Mouse (Mus musculus) thymus, postnatal 0 days (tissue): ENCODE results near the gene Cxcl17. TPM values are rescaled to one million over a fixed set of nuclear protein-coding genes. Genes with fewer than 3 reads are reported as not detected.
"Not testable (repeated sequence)": the region's sequence is repeated elsewhere in the genome, so short reads cannot be mapped to it uniquely, and the experiment has no call there.

Experiments used
- DNase-seq: peaks from one replicate; pipeline ENCODE4 v3.0.0-alpha.2; 2015; ENCODE audit warnings: low spot score
- polyA plus RNA-seq: library from polyadenylated mRNA; unstranded; fragments of >200 nt; fragmentation: Nextera tagmentation; extraction: Ambion mirVana; gene quantifications from 2 replicates; pipeline ENCODE4 v1.2.1, GENCODE M21; 2015

Gene Cxcl17
- polyA plus RNA-seq, 1 experiment from 2014 or later, result 2.0 TPM

DNA sequence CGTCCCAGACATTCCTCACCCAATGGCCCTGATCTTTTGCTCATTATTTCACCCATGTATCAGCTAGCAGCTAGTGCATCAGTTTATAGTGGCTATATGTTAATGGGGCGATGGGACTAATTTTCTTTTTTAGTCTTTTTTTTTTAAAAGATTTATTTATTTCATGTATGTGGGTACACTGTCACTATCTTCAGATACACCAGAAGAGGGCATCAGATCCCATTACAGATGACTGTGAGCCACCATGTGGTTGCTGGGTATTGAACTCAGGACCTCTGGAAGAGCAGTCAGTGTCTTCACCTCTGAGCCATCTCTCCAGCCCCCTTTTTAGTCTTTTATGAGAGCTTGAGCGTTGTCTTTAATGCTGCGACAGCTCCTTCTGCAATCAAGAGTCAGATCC lies 13.7 kb upstream of the Cxcl17 start:
- DNase-seq, result not testable (repeated sequence)

DNA sequence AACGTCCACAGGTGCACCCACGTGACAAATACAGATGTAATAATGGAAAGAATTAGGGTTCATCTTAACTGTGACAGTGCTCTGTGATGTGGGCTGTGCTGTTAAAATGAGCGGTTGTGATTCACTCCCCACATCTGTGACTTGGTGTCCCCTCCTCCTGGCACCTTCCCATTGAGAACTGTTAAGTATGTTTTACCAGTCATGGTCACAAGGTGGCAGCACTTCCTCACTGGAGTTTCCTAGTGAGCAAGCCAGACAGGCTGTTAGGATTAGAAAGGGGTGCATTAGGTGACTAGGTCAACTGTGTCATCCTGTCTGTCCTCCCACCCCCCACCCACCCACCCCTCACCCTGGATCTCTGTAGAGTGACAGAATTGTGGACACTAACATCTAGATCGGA lies 11.7 kb upstream of the Cxcl17 start:
- peak; percentile 87 for DNase-seq

DNA sequence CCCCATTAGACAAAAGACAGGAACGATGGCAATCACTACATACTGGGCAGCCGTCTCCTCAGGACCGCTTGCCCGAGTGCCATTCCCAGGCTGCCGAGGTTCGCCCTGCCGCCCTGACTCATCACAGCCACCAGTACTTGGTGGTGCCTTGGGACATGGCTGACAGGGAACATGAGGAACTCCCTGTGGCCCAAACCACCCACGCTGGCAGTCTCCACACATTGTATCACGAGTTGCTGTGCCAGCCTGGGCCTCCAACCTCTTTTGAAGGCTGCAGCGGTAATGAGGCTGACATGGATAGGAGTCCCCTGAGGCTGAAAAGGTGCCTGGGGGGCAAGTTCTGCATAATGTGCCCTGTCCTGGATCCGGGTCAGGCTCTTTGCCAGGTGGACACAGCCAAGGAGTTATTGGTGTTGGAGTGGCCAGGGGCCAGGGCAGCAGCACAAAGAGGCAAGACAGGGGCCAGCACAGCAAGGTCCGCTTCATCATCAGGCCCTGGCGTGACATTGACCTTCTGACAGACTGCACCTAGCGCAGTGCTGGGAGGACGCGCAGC lies 9.7 kb upstream of the Cxcl17 start:
- no peak for DNase-seq

DNA sequence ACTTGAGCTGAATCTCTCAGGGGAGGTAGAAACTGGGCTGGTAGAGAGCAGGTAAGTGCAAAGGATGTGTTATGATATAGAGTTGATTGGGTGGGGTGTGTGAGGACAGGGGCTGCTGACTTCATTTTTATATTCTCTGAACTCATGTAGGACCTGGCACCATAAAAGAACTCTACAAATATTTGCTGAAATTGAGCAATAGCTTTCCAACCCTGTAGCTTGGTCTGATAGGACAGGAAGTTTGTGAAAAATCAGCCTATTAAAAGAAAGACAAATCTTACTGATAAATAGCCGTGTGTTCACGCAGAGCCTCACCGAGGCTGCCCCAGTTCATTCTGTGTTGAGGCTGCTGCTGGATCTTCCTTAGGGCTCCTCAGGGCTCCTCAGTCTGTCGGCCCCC lies 7.3 kb upstream of the Cxcl17 start:
- no peak for DNase-seq

GRCm38 (mm10) chr7:25419536-25419935 lies 6.8 kb upstream of the Cxcl17 start:
- DNase-seq, result no peak

DNA sequence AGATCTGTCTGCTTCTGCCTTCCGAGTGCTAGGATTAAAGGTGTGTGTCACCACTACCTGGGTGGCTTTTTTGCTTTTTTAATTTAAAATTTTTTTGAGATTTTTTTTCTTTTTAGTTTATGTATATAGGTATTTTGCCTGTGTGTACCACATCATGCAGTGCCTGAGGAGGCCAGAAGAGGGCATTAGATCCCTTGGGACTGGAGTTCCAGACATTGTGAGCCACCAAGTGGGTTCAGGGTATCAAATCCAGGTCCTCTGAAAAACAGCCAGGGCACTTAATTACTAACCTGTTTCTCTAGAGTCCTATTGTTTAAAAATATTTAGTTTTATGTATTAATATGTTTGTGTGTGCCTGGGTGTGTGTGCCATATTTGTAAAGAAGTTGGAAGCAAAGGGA lies 4.9 kb upstream of the Cxcl17 start:
- peak; percentile 30 for DNase-seq

DNA sequence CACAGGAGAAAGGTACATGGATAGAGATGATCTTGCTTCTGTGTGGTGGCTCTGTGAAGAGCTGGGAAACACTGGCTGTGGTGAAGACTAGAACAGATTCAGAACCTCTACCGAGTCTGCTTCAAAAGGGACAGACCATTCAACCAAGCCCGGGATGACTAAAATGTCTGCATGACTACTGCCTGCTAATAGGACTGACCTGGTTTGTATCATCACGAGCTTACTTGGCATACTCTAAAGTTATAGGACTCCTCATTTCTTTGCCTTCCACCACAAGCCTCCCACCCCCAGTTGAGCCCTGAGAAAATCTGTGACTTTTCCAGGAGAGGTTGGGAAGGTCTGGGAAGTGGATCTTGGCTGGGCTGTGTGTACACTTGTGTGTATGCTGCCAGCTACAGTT lies 825 bp downstream of the Cxcl17 start:
- no peak for DNase-seq

DNA sequence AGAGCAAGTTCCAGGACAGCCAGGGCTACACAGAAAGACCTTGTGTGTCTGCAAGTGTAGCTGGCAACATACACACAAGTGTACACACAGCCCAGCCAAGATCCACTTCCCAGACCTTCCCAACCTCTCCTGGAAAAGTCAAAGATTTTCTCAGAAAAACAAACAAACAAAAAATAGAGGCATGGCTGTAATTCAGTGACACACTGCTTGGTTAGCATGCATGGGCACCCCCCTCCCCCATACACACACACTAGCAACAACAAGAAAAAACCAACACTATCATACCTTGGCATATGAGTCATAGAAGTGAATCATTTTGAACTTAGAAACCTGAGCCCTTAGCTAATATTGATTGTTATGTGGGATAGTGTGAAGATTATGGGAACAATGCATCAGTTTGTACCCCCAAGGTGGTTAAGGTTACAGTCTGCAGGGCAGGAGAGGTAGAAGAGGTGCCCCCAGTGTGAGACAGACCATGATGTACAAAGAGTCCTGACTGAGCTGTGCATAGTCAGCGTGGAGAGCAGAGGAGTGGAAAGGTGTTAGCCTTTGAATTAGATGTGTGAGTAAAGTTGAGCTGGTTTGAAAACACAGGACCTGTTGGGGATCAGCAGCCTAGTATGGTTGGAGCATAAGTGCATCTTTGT lies 1.6 kb downstream of the Cxcl17 start:
- DNase-seq, result no peak

DNA sequence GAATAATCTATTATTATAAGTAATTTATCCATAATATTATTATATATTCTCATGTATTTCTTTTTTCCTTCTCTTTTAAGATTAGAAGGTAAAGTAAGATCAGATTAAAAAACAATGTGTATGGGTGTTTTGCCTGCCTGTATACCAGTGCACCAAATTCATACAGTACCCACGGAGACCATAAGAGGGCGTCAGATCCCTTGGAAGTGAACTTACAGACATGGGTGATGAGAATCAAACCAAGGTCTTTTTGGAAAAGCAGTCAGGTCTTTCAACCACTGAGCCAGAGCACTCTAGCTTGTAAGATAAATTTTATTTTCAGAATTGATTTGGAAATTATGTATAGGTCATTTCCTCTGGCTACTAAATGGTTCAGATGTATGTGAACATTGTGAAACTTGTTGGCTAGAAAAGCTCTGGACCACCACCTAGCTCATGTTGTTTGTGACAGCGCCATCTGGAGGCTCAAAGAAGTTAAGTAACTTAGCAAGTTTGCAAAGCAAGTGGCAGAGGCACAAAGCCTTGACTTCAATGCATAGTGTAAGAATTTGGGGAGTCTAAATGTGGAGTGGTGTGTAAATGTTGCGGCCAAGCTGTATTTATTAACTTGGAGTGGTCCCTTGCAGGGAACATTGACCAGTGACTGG lies 3.4 kb downstream of the Cxcl17 start:
- peak; percentile 67 for DNase-seq

DNA sequence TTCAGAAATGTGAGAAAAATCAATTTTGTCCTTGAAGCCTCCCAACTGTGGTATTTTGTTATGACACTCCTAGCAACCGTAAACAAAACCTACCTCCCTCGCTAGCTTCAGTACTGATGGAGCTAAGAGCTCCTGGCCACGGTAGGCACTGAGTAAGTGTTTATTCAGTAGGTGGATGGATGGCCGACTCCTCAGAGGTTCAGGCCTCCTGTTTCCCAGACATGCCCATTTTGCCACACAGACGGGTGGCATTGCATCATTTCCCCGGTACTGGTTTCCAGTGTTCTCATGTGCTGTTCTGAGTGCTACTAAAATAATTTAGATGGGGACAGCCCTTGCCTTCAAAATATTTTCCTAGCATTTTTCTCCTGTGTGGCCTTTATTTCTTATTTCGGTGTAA lies 6.2 kb downstream of the Cxcl17 start:
- DNase-seq, result no peak

GRCm38 (mm10) chr7:25402671-25403101 lies 10.0 kb downstream of the Cxcl17 start:
- DNase-seq, result peak; percentile 60

- no peak for DNase-seq
Observed at GRCm38 (mm10) chr7:25401986-25402385, 10.7 kb downstream of the Cxcl17 start.

- no peak for DNase-seq
Observed at GRCm38 (mm10) chr7:25401551-25401950, 11.1 kb downstream of the Cxcl17 start.

DNA sequence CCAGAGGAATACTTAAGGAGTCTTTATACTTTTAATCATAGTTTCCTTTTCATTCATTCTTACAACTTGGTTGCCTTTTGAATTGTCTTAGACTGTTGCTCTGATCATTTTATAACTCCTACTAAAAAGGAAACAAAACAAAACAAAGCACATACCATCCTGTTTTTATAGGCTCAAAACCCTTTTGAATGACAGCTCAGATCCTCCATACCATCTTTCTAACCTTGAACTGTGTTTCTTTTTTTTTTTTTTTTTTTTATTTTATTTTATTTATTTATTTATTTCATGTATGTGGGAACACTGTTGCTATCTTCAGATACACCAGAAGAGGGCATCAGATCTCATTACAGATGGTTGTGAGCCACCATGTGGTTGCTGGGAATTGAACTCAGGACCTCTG lies 13.7 kb downstream of the Cxcl17 start:
- not testable (repeated sequence) for DNase-seq

DNA sequence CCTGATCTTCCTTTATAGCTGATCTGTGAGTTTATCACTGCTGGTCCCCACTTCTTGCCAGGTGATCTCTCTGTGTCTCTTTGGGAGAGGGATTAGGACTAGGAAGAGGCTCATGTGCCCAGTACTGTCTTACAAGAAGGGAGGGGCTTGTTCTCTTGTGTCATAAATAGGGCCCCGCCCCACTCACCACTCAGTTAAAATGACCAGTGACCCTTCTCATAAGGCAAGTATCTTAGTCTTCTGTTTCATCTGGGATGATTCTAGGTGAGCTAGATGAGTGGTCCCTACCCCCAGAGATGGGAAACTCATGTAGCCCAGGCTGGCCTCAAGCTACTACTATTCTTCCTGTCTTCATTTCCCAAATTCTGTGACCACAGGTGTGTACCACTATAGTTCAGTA lies 14.1 kb downstream of the Cxcl17 start, which contains the start of gene Lipe:
Lipe (minus strand) TSS at position 101 of the 400 bp plus-strand sequence.
- DNase-seq, result no peak

DNA sequence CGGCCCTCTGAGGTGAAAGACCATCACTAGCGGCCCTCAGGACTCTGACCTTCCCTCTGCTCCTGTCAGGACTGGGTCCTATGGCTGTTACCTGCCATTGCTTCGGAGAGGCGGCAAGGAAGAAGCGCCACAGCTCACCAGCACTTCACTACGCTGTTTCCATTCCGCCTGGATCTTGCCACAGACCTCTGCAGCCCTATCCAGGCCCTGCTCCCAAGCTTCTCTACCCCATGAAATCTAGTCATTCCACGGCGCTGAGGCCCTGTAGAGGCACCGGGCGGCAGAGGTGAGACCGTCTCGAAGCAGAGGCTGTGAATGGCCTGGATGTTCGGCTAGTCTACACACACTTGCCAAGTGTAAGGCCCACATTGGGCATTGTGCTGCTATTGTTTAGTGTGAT lies 16.1 kb downstream of the Cxcl17 start:
- no peak for DNase-seq

- DNase-seq, result peak; percentile 94
Observed at GRCm38 (mm10) chr7:25395558-25396521, 16.8 kb downstream of the Cxcl17 start.

DNA sequence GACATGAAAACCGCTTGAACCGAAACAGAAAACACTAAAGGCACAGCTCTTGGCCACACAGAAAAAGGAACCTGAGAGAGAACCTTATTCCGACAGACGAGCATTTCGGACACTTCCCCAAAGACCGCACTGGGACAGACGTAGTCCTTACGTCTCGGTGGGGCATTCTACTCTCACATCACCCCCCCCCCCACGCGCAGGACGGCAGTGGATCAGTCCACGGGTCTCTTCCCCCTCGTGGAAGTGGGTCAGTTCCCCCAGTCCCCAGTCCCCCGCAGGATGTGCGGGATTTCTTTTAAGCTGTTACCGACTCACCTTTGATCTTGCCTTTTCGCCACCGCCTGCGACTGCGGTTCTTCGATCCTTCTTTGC lies 17.5 kb downstream of the Cxcl17 start:
- no peak for DNase-seq

GRCm38 (mm10) chr7:25394754-25395153 lies 17.9 kb downstream of the Cxcl17 start:
- DNase-seq, result no peak

DNA sequence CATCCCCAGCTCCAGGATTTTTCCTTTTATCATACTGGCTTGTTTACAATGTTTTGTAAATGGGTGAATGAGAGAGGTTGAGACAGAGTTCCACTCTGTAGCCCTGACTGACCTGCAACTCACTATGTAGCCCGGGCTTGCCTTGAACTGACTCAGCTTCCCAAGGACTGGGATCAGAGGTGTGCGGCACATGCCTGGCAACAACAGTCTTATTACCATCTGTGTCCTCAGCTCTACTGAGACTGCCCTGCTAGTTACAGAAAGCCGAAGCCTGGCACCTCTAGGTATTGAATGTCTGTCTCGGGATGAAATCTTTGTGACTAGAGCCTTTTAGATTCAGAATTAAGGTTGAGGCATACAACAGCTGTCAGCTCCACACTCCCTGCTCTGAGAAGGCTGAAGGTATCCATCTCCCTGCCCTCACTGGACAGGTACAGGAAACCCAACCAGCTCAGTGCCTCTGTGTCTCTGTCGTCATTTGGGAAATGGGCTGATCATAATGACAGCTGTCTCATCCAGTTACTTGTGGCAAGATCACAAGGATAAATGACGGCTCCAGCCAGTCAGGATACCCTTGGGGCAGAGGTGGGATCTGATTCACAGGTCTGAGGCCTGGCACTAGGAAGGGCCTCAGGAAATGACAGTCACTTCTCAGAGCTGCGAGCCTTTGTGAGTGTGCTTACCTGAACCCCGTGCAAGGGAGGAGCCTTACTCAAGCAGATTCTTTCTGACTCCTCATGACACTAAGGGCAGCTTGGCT lies 19.1 kb downstream of the Cxcl17 start:
- no peak for DNase-seq

DNA sequence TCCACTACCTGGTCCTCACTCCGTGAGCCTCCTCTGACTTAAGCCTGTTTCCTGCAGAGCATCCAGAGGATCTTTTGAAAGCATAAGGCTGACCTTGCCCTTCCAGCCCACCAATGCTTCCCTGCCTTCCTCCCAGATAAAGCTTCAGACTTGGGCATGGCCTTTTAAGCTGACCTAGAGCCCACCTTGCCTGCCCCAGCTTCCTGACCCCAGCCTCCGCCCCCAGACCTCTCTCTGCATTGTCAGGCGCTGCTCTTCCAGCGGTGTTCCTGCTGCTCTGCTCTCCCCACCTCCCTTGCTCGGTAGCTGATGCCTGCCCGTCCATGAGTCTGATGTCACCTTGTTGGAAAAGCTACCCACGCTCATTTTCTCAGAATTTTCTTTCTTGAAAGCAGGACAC lies 19.8 kb downstream of the Cxcl17 start:
- no peak for DNase-seq
